Mouse (Mus musculus) heart, embryonic 16.5 days (tissue): Measurements from ENCODE around the gene Tle2. TPM values are rescaled to one million over a fixed set of nuclear protein-coding genes. Genes with fewer than 3 reads are reported as not detected.

Experiments used
- polyA plus RNA-seq: library from polyadenylated mRNA; unstranded; fragments of >200 nt; fragmentation: Nextera tagmentation; extraction: Ambion mirVana; gene quantifications from 2 replicates; pipeline ENCODE4 v1.2.1, GENCODE M21; 2015

Tle2 gene
- polyA plus RNA-seq, 1 experiment from 2014 or later, result 19.5 TPM

Other genes with a start within 250 kb of the Tle2 start
- 15.2 and 16.3 TPM in 2 replicates for gene Tbxa2r, start 245.8 kb upstream of the Tle2 start, polyA plus RNA-seq
- 0.08 and 0.11 TPM in 2 replicates for gene Gipc3, start 231.3 kb upstream of the Tle2 start, polyA plus RNA-seq
- gene Hmg20b, start 224.1 kb upstream of the Tle2 start, polyA plus RNA-seq, result 86.5 and 86.8 TPM in 2 replicates
- gene Mfsd12, start 217.1 kb upstream of the Tle2 start, polyA plus RNA-seq, result 16.5 and 17.6 TPM in 2 replicates
- gene 4930404N11Rik, start 208.7 kb upstream of the Tle2 start, polyA plus RNA-seq, result 1.8 and 1.9 TPM in 2 replicates
- 74.6 and 82.8 TPM in 2 replicates for gene Fzr1, start 196.0 kb upstream of the Tle2 start, polyA plus RNA-seq
- 83.4 and 86.2 TPM in 2 replicates for gene Dohh, start 190.1 kb upstream of the Tle2 start, polyA plus RNA-seq
- 2.1 and 2.6 TPM in 2 replicates for gene Gm48551, start 190.1 kb upstream of the Tle2 start, polyA plus RNA-seq
- 0.55 and 0.83 TPM in 2 replicates for gene Gm48552, start 185.6 kb upstream of the Tle2 start, polyA plus RNA-seq
- gene Smim24, start 181.5 kb upstream of the Tle2 start, polyA plus RNA-seq, result 5.0 and 9.2 TPM in 2 replicates
- 54.7 and 61.1 TPM in 2 replicates for gene Nfic, start 118.9 kb upstream of the Tle2 start, polyA plus RNA-seq
- 0.24 TPM in 2 replicates for gene Celf5, start 91.9 kb upstream of the Tle2 start, polyA plus RNA-seq
- gene Ncln, start 78.2 kb upstream of the Tle2 start, polyA plus RNA-seq, result 55.7 and 59.8 TPM in 2 replicates
- 1.5 and 2.1 TPM in 2 replicates for gene S1pr4, start 74.4 kb upstream of the Tle2 start, polyA plus RNA-seq
- gene Gna15, start 50.3 kb upstream of the Tle2 start, polyA plus RNA-seq, result 1.1 and 1.3 TPM in 2 replicates
- 57.4 and 59.7 TPM in 2 replicates for gene Gna11, start 29.4 kb upstream of the Tle2 start, polyA plus RNA-seq
- gene Aes, start 15.1 kb upstream of the Tle2 start, polyA plus RNA-seq, result 529 and 769 TPM in 2 replicates
- gene Tle6, start 26.5 kb downstream of the Tle2 start, polyA plus RNA-seq, result 29.6 and 31.0 TPM in 2 replicates
- 1.2 TPM in 2 replicates for gene BC025920, start 31.7 kb downstream of the Tle2 start, polyA plus RNA-seq
- 22.9 and 26.0 TPM in 2 replicates for gene Sirt6, start 53.2 kb downstream of the Tle2 start, polyA plus RNA-seq
- gene Ankrd24, start 54.0 kb downstream of the Tle2 start, polyA plus RNA-seq, result 14.6 and 14.8 TPM in 2 replicates
- gene Gm10778, start 74.5 kb downstream of the Tle2 start, polyA plus RNA-seq, result 3.2 and 4.0 TPM in 2 replicates
- 10.2 and 11.6 TPM in 2 replicates for gene Zfp433, start 130.3 kb downstream of the Tle2 start, polyA plus RNA-seq
- gene Gm3055, start 196.6 kb downstream of the Tle2 start, polyA plus RNA-seq, result 5.1 and 5.6 TPM in 2 replicates
- 1.7 and 2.5 TPM in 2 replicates for gene Gm4767, start 237.6 kb downstream of the Tle2 start, polyA plus RNA-seq